Mouse (Mus musculus): ENCODE measurements around the gene Adgrb3. TPM values are rescaled to one million over a fixed set of nuclear protein-coding genes. Genes with fewer than 3 reads are reported as not detected.

Adgrb3 gene
- polyA plus RNA-seq, 1 experiment, result 1.0 TPM

- no peaks in the 10 kb centered on the region for H3K36me3 ChIP-seq (ENCODE audit: control insufficient read depth, insufficient read depth, low read length, poor library complexity, severe bottlenecking)
- H3K4me1 ChIP-seq (ENCODE audit: control insufficient read depth, insufficient read depth, low read length), result no peaks in the 10 kb centered on the region
- H3K4me3 ChIP-seq (ENCODE audit: low read depth, low read length), result no peak overlapping the region
- TF ChIP-seq POLR2A (IDR thresholded peaks at IDR 0.05; ENCODE audit: insufficient read depth, low read length), result no peak
- no peak for TF ChIP-seq CTCF (IDR thresholded peaks at IDR 0.05; ENCODE audit: low read depth, low read length)
- no peak for TF ChIP-seq EP300 (IDR thresholded peaks at IDR 0.05; ENCODE audit: insufficient read depth, low read depth, low read length)
- no peak overlapping the region for H3K27ac ChIP-seq (ENCODE audit: insufficient read depth, low read length)
- no peaks in the 10 kb centered on the region for H3K9me3 ChIP-seq (replicated peaks; ENCODE audit: control insufficient read depth, insufficient read depth, low read length, poor library complexity, severe bottlenecking)
- H3K27me3 ChIP-seq (ENCODE audit: control insufficient read depth, insufficient read depth, low read length, poor library complexity, severe bottlenecking), result no peaks in the 10 kb centered on the region
- H3K9ac ChIP-seq (ENCODE audit: low read depth, poor library complexity, severe bottlenecking), result no peak overlapping the region
Measured at GRCm38 (mm10) chr1:25312344-25312743, 517.2 kb downstream of the Adgrb3 start.

GRCm38 (mm10) chr1:25310066-25310465 lies 519.4 kb downstream of the Adgrb3 start:
- no peak overlapping the region for H3K9ac ChIP-seq (ENCODE audit: low read depth, poor library complexity, severe bottlenecking)
- H3K9me3 ChIP-seq (replicated peaks; ENCODE audit: control insufficient read depth, insufficient read depth, low read length, poor library complexity, severe bottlenecking), result no peaks in the 10 kb centered on the region
- TF ChIP-seq CTCF (IDR thresholded peaks at IDR 0.05; ENCODE audit: low read depth, low read length) (no peak), EP300 (IDR thresholded peaks at IDR 0.05; ENCODE audit: insufficient read depth, low read depth, low read length) (no peak), POLR2A (IDR thresholded peaks at IDR 0.05; ENCODE audit: insufficient read depth, low read length) (no peak)
- no peak overlapping the region; the same call in 1 of the 2 replicates for H3K27ac ChIP-seq (ENCODE audit: insufficient read depth, low read length)
- H3K4me3 ChIP-seq (ENCODE audit: low read depth, low read length), result no peak overlapping the region
- no peaks in the 10 kb centered on the region for H3K27me3 ChIP-seq (ENCODE audit: control insufficient read depth, insufficient read depth, low read length, poor library complexity, severe bottlenecking)
- H3K4me1 ChIP-seq (ENCODE audit: control insufficient read depth, insufficient read depth, low read length), result no peaks in the 10 kb centered on the region
- no peaks in the 10 kb centered on the region for H3K36me3 ChIP-seq (ENCODE audit: control insufficient read depth, insufficient read depth, low read length, poor library complexity, severe bottlenecking)

GRCm38 (mm10) chr1:25281471-25281870 lies 548.0 kb downstream of the Adgrb3 start:
- no peak overlapping the region for H3K27ac ChIP-seq (ENCODE audit: insufficient read depth, low read length)
- H3K36me3 ChIP-seq (ENCODE audit: control insufficient read depth, insufficient read depth, low read length, poor library complexity, severe bottlenecking), result no peaks in the 10 kb centered on the region
- no peak overlapping the region for H3K4me3 ChIP-seq (ENCODE audit: low read depth, low read length)
- no peaks in the 10 kb centered on the region for H3K4me1 ChIP-seq (ENCODE audit: control insufficient read depth, insufficient read depth, low read length)
- no peaks in the 10 kb centered on the region for H3K9me3 ChIP-seq (replicated peaks; ENCODE audit: control insufficient read depth, insufficient read depth, low read length, poor library complexity, severe bottlenecking)
- H3K9ac ChIP-seq (ENCODE audit: low read depth, poor library complexity, severe bottlenecking), result no peak overlapping the region
- TF ChIP-seq EP300 (IDR thresholded peaks at IDR 0.05; ENCODE audit: insufficient read depth, low read depth, low read length) (no peak), POLR2A (IDR thresholded peaks at IDR 0.05; ENCODE audit: insufficient read depth, low read length) (no peak), CTCF (IDR thresholded peaks at IDR 0.05; ENCODE audit: low read depth, low read length) (no peak)
- H3K27me3 ChIP-seq (ENCODE audit: control insufficient read depth, insufficient read depth, low read length, poor library complexity, severe bottlenecking), result no peaks in the 10 kb centered on the region

GRCm38 (mm10) chr1:25250562-25250961 lies 578.9 kb downstream of the Adgrb3 start:
- Histone ChIP-seq H3K4me3 (ENCODE audit: low read depth, low read length) (no peak overlapping the region), H3K9ac (ENCODE audit: low read depth, poor library complexity, severe bottlenecking) (no peak overlapping the region), H3K4me1 (ENCODE audit: control insufficient read depth, insufficient read depth, low read length) (no peaks in the 10 kb centered on the region), H3K9me3 (replicated peaks; ENCODE audit: control insufficient read depth, insufficient read depth, low read length, poor library complexity, severe bottlenecking) (no peaks in the 10 kb centered on the region), H3K27ac (ENCODE audit: insufficient read depth, low read length) (no peak overlapping the region), H3K36me3 (ENCODE audit: control insufficient read depth, insufficient read depth, low read length, poor library complexity, severe bottlenecking) (no peaks in the 10 kb centered on the region), H3K27me3 (ENCODE audit: control insufficient read depth, insufficient read depth, low read length, poor library complexity, severe bottlenecking) (no peaks in the 10 kb centered on the region)
- TF ChIP-seq EP300 (IDR thresholded peaks at IDR 0.05; ENCODE audit: insufficient read depth, low read depth, low read length) (no peak), CTCF (IDR thresholded peaks at IDR 0.05; ENCODE audit: low read depth, low read length) (no peak), POLR2A (IDR thresholded peaks at IDR 0.05; ENCODE audit: insufficient read depth, low read length) (no peak)

DNA sequence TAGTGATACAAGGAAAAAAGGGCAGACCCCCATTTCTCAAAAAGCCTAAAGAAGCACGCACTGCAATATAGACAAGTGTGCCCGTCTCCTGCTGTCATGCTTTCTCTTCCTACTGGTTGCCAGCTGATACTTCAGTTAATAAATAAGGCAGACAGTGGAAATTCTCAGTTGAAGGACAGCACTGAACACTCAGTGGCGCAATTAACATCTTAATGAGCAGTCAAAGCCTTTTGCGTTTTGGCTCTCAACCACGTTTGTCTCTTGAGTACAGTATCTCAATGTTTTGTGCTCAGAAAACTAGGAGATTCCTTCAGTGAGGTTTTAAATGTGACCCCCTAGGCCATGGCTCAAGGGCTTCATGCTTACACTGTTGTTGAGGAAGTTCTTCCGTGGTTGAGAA lies 587.1 kb downstream of the Adgrb3 start:
- Histone ChIP-seq H3K9ac (ENCODE audit: low read depth, poor library complexity, severe bottlenecking) (no peak overlapping the region), H3K27ac (ENCODE audit: insufficient read depth, low read length) (no peak overlapping the region), H3K4me3 (ENCODE audit: low read depth, low read length) (no peak overlapping the region), H3K27me3 (ENCODE audit: control insufficient read depth, insufficient read depth, low read length, poor library complexity, severe bottlenecking) (no peaks in the 10 kb centered on the region), H3K9me3 (replicated peaks; ENCODE audit: control insufficient read depth, insufficient read depth, low read length, poor library complexity, severe bottlenecking) (no peaks in the 10 kb centered on the region), H3K4me1 (ENCODE audit: control insufficient read depth, insufficient read depth, low read length) (no peaks in the 10 kb centered on the region), H3K36me3 (ENCODE audit: control insufficient read depth, insufficient read depth, low read length, poor library complexity, severe bottlenecking) (no peaks in the 10 kb centered on the region)
- TF ChIP-seq EP300 (IDR thresholded peaks at IDR 0.05; ENCODE audit: insufficient read depth, low read depth, low read length) (no peak), CTCF (IDR thresholded peaks at IDR 0.05; ENCODE audit: low read depth, low read length) (no peak), POLR2A (IDR thresholded peaks at IDR 0.05; ENCODE audit: insufficient read depth, low read length) (no peak)

DNA sequence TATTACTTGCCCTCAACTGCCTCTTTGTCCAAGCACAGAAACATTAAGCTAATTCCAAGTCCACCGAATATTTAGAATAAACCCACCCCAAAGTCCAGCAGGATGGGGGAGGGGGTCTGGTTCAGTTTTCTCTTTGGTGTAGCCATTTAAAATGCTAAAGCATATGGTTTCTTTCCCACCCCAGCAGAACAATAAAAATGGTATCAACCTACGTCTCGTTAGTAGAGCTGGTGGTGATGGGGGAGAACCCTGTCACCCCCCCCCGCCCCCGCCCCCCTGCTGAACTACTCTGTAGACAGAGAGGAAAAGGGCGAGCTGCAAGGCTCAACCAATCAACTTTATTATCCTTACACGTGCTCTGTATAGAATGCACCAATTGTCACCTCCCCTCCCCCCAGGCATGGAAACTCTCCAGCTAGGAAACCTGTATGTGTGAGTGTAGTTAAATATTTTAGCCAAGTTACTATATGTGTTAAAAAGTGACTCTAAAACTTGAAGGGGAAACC lies 600.2 kb downstream of the Adgrb3 start:
- Histone ChIP-seq H3K4me1 (ENCODE audit: control insufficient read depth, insufficient read depth, low read length) (no peaks in the 10 kb centered on the region), H3K9me3 (replicated peaks; ENCODE audit: control insufficient read depth, insufficient read depth, low read length, poor library complexity, severe bottlenecking) (no peaks in the 10 kb centered on the region), H3K9ac (ENCODE audit: low read depth, poor library complexity, severe bottlenecking) (no peak overlapping the region), H3K27me3 (ENCODE audit: control insufficient read depth, insufficient read depth, low read length, poor library complexity, severe bottlenecking) (peaks cover 1% of the 10 kb centered on the region; the same call in 1 of the 2 replicates), H3K36me3 (ENCODE audit: control insufficient read depth, insufficient read depth, low read length, poor library complexity, severe bottlenecking) (no peaks in the 10 kb centered on the region), H3K4me3 (ENCODE audit: low read depth, low read length) (no peak overlapping the region), H3K27ac (ENCODE audit: insufficient read depth, low read length) (no peak overlapping the region)
- TF ChIP-seq POLR2A (IDR thresholded peaks at IDR 0.05; ENCODE audit: insufficient read depth, low read length), result no peak
- no peak for TF ChIP-seq CTCF (IDR thresholded peaks at IDR 0.05; ENCODE audit: low read depth, low read length)
- TF ChIP-seq EP300 (IDR thresholded peaks at IDR 0.05; ENCODE audit: insufficient read depth, low read depth, low read length), result no peak
